Mouse (Mus musculus): ENCODE results near the gene 1700016D06Rik. TPM values are rescaled to one million over a fixed set of nuclear protein-coding genes. Genes with fewer than 3 reads are reported as not detected.

Gene 1700016D06Rik
- total RNA-seq (2014; fragmentation: Nextera tagmentation): not detected in 2 replicates
- total RNA-seq (2017): not detected in 2 replicates

- no peak for ATAC-seq (replicated peaks; ENCODE audit: low FRiP score, low TSS enrichment, poor library complexity, severe bottlenecking)
Observed at GRCm38 (mm10) chr8:11701033-11701362, at the start of gene 1700016D06Rik. TSS of gene 1700016D06Rik (minus strand) at chr8:11701063.

- no peak for ATAC-seq (replicated peaks; ENCODE audit: low FRiP score, low TSS enrichment, poor library complexity, severe bottlenecking)
Observed at GRCm38 (mm10) chr8:11749472-11749871, 48.6 kb upstream of the 1700016D06Rik start.

- no peak for ATAC-seq (replicated peaks; ENCODE audit: low FRiP score, low TSS enrichment, poor library complexity, severe bottlenecking)
Observed at GRCm38 (mm10) chr8:11746850-11747600, 46.2 kb upstream of the 1700016D06Rik start.

- ATAC-seq (replicated peaks; ENCODE audit: low FRiP score, low TSS enrichment, poor library complexity, severe bottlenecking): no peak
Observed at GRCm38 (mm10) chr8:11743580-11743979, 42.7 kb upstream of the 1700016D06Rik start.

GRCm38 (mm10) chr8:11740857-11741256, 40.0 kb upstream of the 1700016D06Rik start:
- no peak for ATAC-seq (replicated peaks; ENCODE audit: low FRiP score, low TSS enrichment, poor library complexity, severe bottlenecking)

- no peak for ATAC-seq (replicated peaks; ENCODE audit: low FRiP score, low TSS enrichment, poor library complexity, severe bottlenecking)
Observed at GRCm38 (mm10) chr8:11739082-11739481, 38.2 kb upstream of the 1700016D06Rik start.

- ATAC-seq (replicated peaks; ENCODE audit: low FRiP score, low TSS enrichment, poor library complexity, severe bottlenecking): no peak
Observed at GRCm38 (mm10) chr8:11737096-11737495, 36.2 kb upstream of the 1700016D06Rik start.

- ATAC-seq (replicated peaks; ENCODE audit: low FRiP score, low TSS enrichment, poor library complexity, severe bottlenecking): no peak
Observed at GRCm38 (mm10) chr8:11735672-11736235, 34.9 kb upstream of the 1700016D06Rik start.

- no peak for ATAC-seq (replicated peaks; ENCODE audit: low FRiP score, low TSS enrichment, poor library complexity, severe bottlenecking)
Observed at GRCm38 (mm10) chr8:11730271-11730940, 29.5 kb upstream of the 1700016D06Rik start.

GRCm38 (mm10) chr8:11728482-11729295, 27.8 kb upstream of the 1700016D06Rik start:
- ATAC-seq (replicated peaks; ENCODE audit: low FRiP score, low TSS enrichment, poor library complexity, severe bottlenecking): no peak

- ATAC-seq (replicated peaks; ENCODE audit: low FRiP score, low TSS enrichment, poor library complexity, severe bottlenecking): no peak
Observed at GRCm38 (mm10) chr8:11727651-11728481, 27.0 kb upstream of the 1700016D06Rik start, which contains the start of gene Arhgef7. TSS of gene Arhgef7 (plus strand) at chr8:11727721.

GRCm38 (mm10) chr8:11727273-11727650, 26.4 kb upstream of the 1700016D06Rik start:
- ATAC-seq (replicated peaks; ENCODE audit: low FRiP score, low TSS enrichment, poor library complexity, severe bottlenecking): no peak

GRCm38 (mm10) chr8:11717194-11717593, 16.3 kb upstream of the 1700016D06Rik start:
- ATAC-seq (replicated peaks; ENCODE audit: low FRiP score, low TSS enrichment, poor library complexity, severe bottlenecking): no peak

- ATAC-seq (replicated peaks; ENCODE audit: low FRiP score, low TSS enrichment, poor library complexity, severe bottlenecking): no peak
Observed at GRCm38 (mm10) chr8:11712244-11712643, 11.4 kb upstream of the 1700016D06Rik start.

GRCm38 (mm10) chr8:11710415-11710814, 9.6 kb upstream of the 1700016D06Rik start:
- ATAC-seq (replicated peaks; ENCODE audit: low FRiP score, low TSS enrichment, poor library complexity, severe bottlenecking): no peak

GRCm38 (mm10) chr8:11709542-11709941, 8.7 kb upstream of the 1700016D06Rik start:
- no peak for ATAC-seq (replicated peaks; ENCODE audit: low FRiP score, low TSS enrichment, poor library complexity, severe bottlenecking)

- no peak for ATAC-seq (replicated peaks; ENCODE audit: low FRiP score, low TSS enrichment, poor library complexity, severe bottlenecking)
Observed at GRCm38 (mm10) chr8:11708815-11709214, 8.0 kb upstream of the 1700016D06Rik start.

GRCm38 (mm10) chr8:11707701-11708100, 6.8 kb upstream of the 1700016D06Rik start:
- no peak for ATAC-seq (replicated peaks; ENCODE audit: low FRiP score, low TSS enrichment, poor library complexity, severe bottlenecking)

- ATAC-seq (replicated peaks; ENCODE audit: low FRiP score, low TSS enrichment, poor library complexity, severe bottlenecking): no peak
Observed at GRCm38 (mm10) chr8:11705818-11706217, 5.0 kb upstream of the 1700016D06Rik start.

Measured in megakaryocyte-erythroid progenitor cell, adult 5-6 weeks (primary cell).